Mouse (Mus musculus) olfactory bulb, adult 2 months (tissue): ENCODE data around the gene Tdpoz2.
"Not testable (repeated sequence)": the region's sequence is repeated elsewhere in the genome, so short reads cannot be mapped to it uniquely, and the experiment has no call there.

ENCODE experiments used
- CTCF ChIP-seq: fragments of 200-500 bp; IDR thresholded peaks from 2 replicates; pipeline ENCODE4 v1.5.1; 2012; ENCODE audit warnings: low read depth, mild to moderate bottlenecking, low read length, moderate library complexity; ENCODE audit not compliant: insufficient read depth
- POLR2A ChIP-seq: fragments of 200-500 bp; IDR thresholded peaks from 2 replicates; pipeline ENCODE4 v1.6.1; 2012; ENCODE audit warnings: mild to moderate bottlenecking, low read depth, low read length, moderate library complexity; ENCODE audit not compliant: insufficient read depth

GRCm38 (mm10) chr3:93676210-93676609 lies 23.7 kb upstream of the Tdpoz2 start, which contains the start of gene Tdpoz1:
- TF ChIP-seq CTCF, POLR2A: not testable (repeated sequence)
